7 mouse cellular contexts compared by ENCODE assay signal in genomic region chr5:24596519-24597171, GRCm38 (mm10). TPM values are rescaled to one million over a fixed set of nuclear protein-coding genes. Genes with fewer than 3 reads are reported as not detected.
DNase-seq lines count a peak whose midpoint lies in the region; ATAC-seq lines count a peak whose summit lies in the region.

No protein-coding gene starts in this region.

- ATAC-seq in embryonic facial prominence, embryonic 12.5 days (ENCODE audit: insufficient number of reproducible peaks, insufficient read depth, low FRiP score, low TSS enrichment), result no peak
- ATAC-seq in hindbrain, embryonic 12.5 days (ENCODE audit: low FRiP score), result peak; percentile 48
- peak; percentile 47 for ATAC-seq in neural tube, embryonic 14.5 days (ENCODE audit: low read depth)

- H3K27ac ChIP-seq in embryonic facial prominence, embryonic 12.5 days, result peak overlapping the region; percentile 58
- H3K27ac ChIP-seq in hindbrain, embryonic 12.5 days, result peak overlapping the region; percentile 83
- H3K27ac ChIP-seq in neural tube, embryonic 14.5 days (ENCODE audit: low read depth, low read length), result peak overlapping the region; percentile 78

- H3K36me3 ChIP-seq in embryonic facial prominence, embryonic 12.5 days, result peaks cover 43% of the 10 kb centered on the region
- peaks cover 33% of the 10 kb centered on the region for H3K36me3 ChIP-seq in hindbrain, embryonic 12.5 days
- peaks cover 33% of the 10 kb centered on the region for H3K36me3 ChIP-seq in neural tube, embryonic 14.5 days (ENCODE audit: control insufficient read depth, insufficient read depth, low read length)

- H3K9ac ChIP-seq in embryonic facial prominence, embryonic 12.5 days, result peak overlapping the region; percentile 24; the same call in 1 of the 2 replicates
- H3K9ac ChIP-seq in hindbrain, embryonic 12.5 days, result peak overlapping the region; percentile 46; the same call in 1 of the 2 replicates
- H3K9ac ChIP-seq in neural tube, embryonic 14.5 days (replicated peaks; ENCODE audit: low read depth, low read length), result peak overlapping the region; percentile 29

- peaks cover 10% of the 10 kb centered on the region; the same call in 1 of the 2 replicates for H3K27me3 ChIP-seq in embryonic facial prominence, embryonic 12.5 days
- peaks cover 21% of the 10 kb centered on the region; the same call in 1 of the 2 replicates for H3K27me3 ChIP-seq in hindbrain, embryonic 12.5 days
- H3K27me3 ChIP-seq in neural tube, embryonic 14.5 days (ENCODE audit: control insufficient read depth, insufficient read depth, low read length), result no peaks in the 10 kb centered on the region

- intact Hi-C loops in left cerebral cortex, postnatal 4 days (cut with DNase I), result loop anchor here (5.0 to 10.0 kb wide), 2 partner anchors 56 to 112 kb away; no protein-coding TSS in a partner anchor

- 21% methylated on average over 11 of the region's 11 CpGs for WGBS in embryonic facial prominence, embryonic 12.5 days
- WGBS in hindbrain, embryonic 12.5 days, result 8% methylated on average over 11 of the region's 11 CpGs
- WGBS in neural tube, embryonic 14.5 days, result 8% methylated on average over 11 of the region's 11 CpGs

- peak; percentile 66 for DNase-seq in 416B (ENCODE audit: low read depth)
- peak; percentile 51 for DNase-seq in A20 (ENCODE audit: low read depth, low spot score)
- peak; percentile 56 for DNase-seq in left cerebral cortex, postnatal 4 days
- DNase-seq in thymus, postnatal 10 days (ENCODE audit: low spot score in 2 of 2), result no peak

- no peak overlapping the region for H3K4me3 ChIP-seq in embryonic facial prominence, embryonic 12.5 days
- 0 out of 2 replicates have a peak overlapping the region, but pooled peaks have one; percentile 0 for H3K4me3 ChIP-seq in hindbrain, embryonic 12.5 days
- H3K4me3 ChIP-seq in neural tube, embryonic 14.5 days (ENCODE audit: low read depth, low read length), result peak overlapping the region; percentile 4; the same call in 1 of the 2 replicates

- H3K4me1 ChIP-seq in embryonic facial prominence, embryonic 12.5 days, result peaks cover 44% of the 10 kb centered on the region
- H3K4me1 ChIP-seq in hindbrain, embryonic 12.5 days, result peaks cover 61% of the 10 kb centered on the region
- peaks cover 55% of the 10 kb centered on the region for H3K4me1 ChIP-seq in neural tube, embryonic 14.5 days (ENCODE audit: control insufficient read depth, insufficient read depth, low read length)

- 0 out of 2 replicates have a peak overlapping the region, but pooled peaks have one; percentile 22 for H3K4me2 ChIP-seq in embryonic facial prominence, embryonic 12.5 days (replicated peaks)
- H3K4me2 ChIP-seq in hindbrain, embryonic 12.5 days (replicated peaks), result peak overlapping the region; percentile 30
- peak overlapping the region; percentile 34; the same call in 1 of the 2 replicates for H3K4me2 ChIP-seq in neural tube, embryonic 14.5 days (ENCODE audit: low read depth, low read length)

- H3K9me3 ChIP-seq in embryonic facial prominence, embryonic 12.5 days, result no peaks in the 10 kb centered on the region
- H3K9me3 ChIP-seq in hindbrain, embryonic 12.5 days (replicated peaks), result no peaks in the 10 kb centered on the region
- no peaks in the 10 kb centered on the region for H3K9me3 ChIP-seq in neural tube, embryonic 14.5 days (ENCODE audit: control insufficient read depth, low read length)

RNA-seq across cellular contexts. Expression of gene Chpf2, which starts 10.1 kb away (rescaled TPM):
- 23.0 and 24.4 TPM in 2 replicates for polyA plus RNA-seq in embryonic facial prominence, embryonic 12.5 days (2016; fragmentation: Nextera tagmentation; extraction: Ambion mirVana)
- polyA plus RNA-seq in hindbrain, embryonic 12.5 days (2016; fragmentation: Nextera tagmentation; extraction: Ambion mirVana), result 22.3 and 23.1 TPM in 2 replicates
- total RNA-seq in left cerebral cortex, postnatal 4 days (2021), result 10 to 100 TPM; 28.7 to 33.7 TPM
- polyA plus RNA-seq in neural tube, embryonic 14.5 days (2014; fragmentation: Nextera tagmentation; extraction: Ambion mirVana), result 13.3 and 13.6 TPM in 2 replicates

RNA-seq across cellular contexts. Expression of gene Abcf2, which starts 19.4 kb away (rescaled TPM):
- 126 and 128 TPM in 2 replicates for polyA plus RNA-seq in embryonic facial prominence, embryonic 12.5 days (2016; fragmentation: Nextera tagmentation; extraction: Ambion mirVana)
- polyA plus RNA-seq in hindbrain, embryonic 12.5 days (2016; fragmentation: Nextera tagmentation; extraction: Ambion mirVana), result 108 and 110 TPM in 2 replicates
- total RNA-seq in left cerebral cortex, postnatal 4 days (2021), result 10 to 100 TPM; 52.9 to 54.7 TPM
- 80.3 and 89.8 TPM in 2 replicates for polyA plus RNA-seq in neural tube, embryonic 14.5 days (2014; fragmentation: Nextera tagmentation; extraction: Ambion mirVana)

RNA-seq across cellular contexts. Expression of gene Smarcd3, which starts 27.6 kb away (rescaled TPM):
- 73.5 and 74.7 TPM in 2 replicates for polyA plus RNA-seq in embryonic facial prominence, embryonic 12.5 days (2016; fragmentation: Nextera tagmentation; extraction: Ambion mirVana)
- polyA plus RNA-seq in hindbrain, embryonic 12.5 days (2016; fragmentation: Nextera tagmentation; extraction: Ambion mirVana), result 78.4 and 83.2 TPM in 2 replicates
- total RNA-seq in left cerebral cortex, postnatal 4 days (2021), result 100 to 1,000 TPM; 179 to 183 TPM
- polyA plus RNA-seq in neural tube, embryonic 14.5 days (2014; fragmentation: Nextera tagmentation; extraction: Ambion mirVana), result 139 and 179 TPM in 2 replicates

RNA-seq across cellular contexts. Expression of gene 4931409K22Rik, which starts 40.0 kb away (rescaled TPM):
- polyA plus RNA-seq in embryonic facial prominence, embryonic 12.5 days (2016; fragmentation: Nextera tagmentation; extraction: Ambion mirVana), result 0.10 TPM in 1 of 2 replicates, not detected in the other
- not detected in 2 replicates for polyA plus RNA-seq in hindbrain, embryonic 12.5 days (2016; fragmentation: Nextera tagmentation; extraction: Ambion mirVana)
- not detected for total RNA-seq in left cerebral cortex, postnatal 4 days (2021)
- polyA plus RNA-seq in neural tube, embryonic 14.5 days (2014; fragmentation: Nextera tagmentation; extraction: Ambion mirVana), result 0.14 and 0.16 TPM in 2 replicates

RNA-seq across cellular contexts. Expression of gene Asb10, which starts 55.9 kb away (rescaled TPM):
- polyA plus RNA-seq in embryonic facial prominence, embryonic 12.5 days (2016; fragmentation: Nextera tagmentation; extraction: Ambion mirVana), result 0.33 and 1.1 TPM in 2 replicates
- polyA plus RNA-seq in hindbrain, embryonic 12.5 days (2016; fragmentation: Nextera tagmentation; extraction: Ambion mirVana), result 0.32 and 0.42 TPM in 2 replicates
- total RNA-seq in left cerebral cortex, postnatal 4 days (2021), result under 1 TPM in 1 of 2 experiments, not detected in 1; 0.60 TPM
- polyA plus RNA-seq in neural tube, embryonic 14.5 days (2014; fragmentation: Nextera tagmentation; extraction: Ambion mirVana), result 0.17 and 0.45 TPM in 2 replicates

Comparison
In these comparisons a context has a peak if more than half of its experiments do, and no peak if none do; other contexts are left out.
1. DNase-seq: peak in 416B (single experiment), A20 (single experiment) and left cerebral cortex, postnatal 4 days (single experiment); none in thymus, postnatal 10 days (0 of 2).
2. Peak in every context shown above with its lines, with median percentiles within 50 percentile points of each other: H3K27ac ChIP-seq, H3K4me2 ChIP-seq and H3K9ac ChIP-seq.